ENCODE assay signal across 13 mouse cellular contexts in the genomic region with DNA sequence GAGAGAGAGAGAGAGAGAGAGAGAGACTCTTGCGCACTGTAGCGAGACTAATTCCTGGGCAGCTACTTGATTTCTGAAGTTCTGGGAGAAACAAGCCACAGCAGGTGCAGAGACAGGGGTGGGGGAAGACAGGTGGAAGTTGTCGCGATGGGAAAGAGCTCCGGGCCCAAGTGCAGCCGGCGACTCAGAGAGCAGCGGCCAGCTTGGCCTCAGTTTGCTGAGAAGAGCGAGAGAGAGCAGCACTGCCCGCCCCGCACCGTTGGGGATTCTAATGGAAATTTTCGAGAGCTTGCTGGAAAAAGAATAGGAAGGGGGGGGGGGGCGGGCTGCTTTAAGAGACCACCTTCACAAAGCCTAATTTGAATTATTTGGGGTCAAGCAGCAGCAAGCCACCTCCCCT. TPM values are rescaled to one million over a fixed set of nuclear protein-coding genes. Genes with fewer than 3 reads are reported as not detected.
DNase-seq lines count a peak whose midpoint lies in the region; ATAC-seq lines count a peak whose summit lies in the region.
"Had no signal": no experiment of that assay in that cellular context is flagged by ENCODE, and none has a peak within 500 bp of the region (broad histone marks: within the 10 kb centered on the region; RNA-seq: fewer than 3 reads in every experiment).

No protein-coding gene starts in this region.

- H3K9ac ChIP-seq in heart, embryonic 12.5 days, result no peak overlapping the region
- H3K9ac ChIP-seq in forebrain, embryonic 12.5 days, result no peak overlapping the region
- no peak overlapping the region for H3K9ac ChIP-seq in limb, embryonic 15.5 days
- H3K9ac ChIP-seq: liver, embryonic 14.5 days had no signal

- H3K27me3 ChIP-seq in heart, embryonic 12.5 days (replicated peaks), result peaks cover 91% of the 10 kb centered on the region
- H3K27me3 ChIP-seq in forebrain, embryonic 12.5 days, result peaks cover 95% of the 10 kb centered on the region
- peaks cover 97% of the 10 kb centered on the region for H3K27me3 ChIP-seq in limb, embryonic 15.5 days

- WGBS in heart, embryonic 12.5 days, result 1% methylated on average over 14 of the region's 14 CpGs
- WGBS in forebrain, embryonic 12.5 days, result under 1% methylated on average over 14 of the region's 14 CpGs
- WGBS in limb, embryonic 15.5 days, result under 1% methylated on average over 13 of the region's 14 CpGs

- ATAC-seq in heart, embryonic 12.5 days (ENCODE audit: insufficient number of reproducible peaks, low FRiP score), result no peak
- peak; percentile 28; the same call in 1 of the 2 replicates for ATAC-seq in forebrain, embryonic 12.5 days (ENCODE audit: low FRiP score)
- ATAC-seq in limb, embryonic 15.5 days (ENCODE audit: insufficient number of reproducible peaks, low FRiP score, low TSS enrichment, low read depth), result no peak
- ATAC-seq: inflammation-experienced regulatory T-cells, adult 6 months had no signal

- intact Hi-C loops in left cerebral cortex, postnatal 25 days (cut with DNase I), result no loop called here

- H3K36me3 ChIP-seq in heart, embryonic 12.5 days, result no peaks in the 10 kb centered on the region
- no peaks in the 10 kb centered on the region for H3K36me3 ChIP-seq in forebrain, embryonic 12.5 days (replicated peaks)
- H3K36me3 ChIP-seq in limb, embryonic 15.5 days, result no peaks in the 10 kb centered on the region

- H3K4me2 ChIP-seq in heart, embryonic 12.5 days, result peak overlapping the region; percentile 23; the same call in 1 of the 2 replicates
- H3K4me2 ChIP-seq in forebrain, embryonic 12.5 days, result peak overlapping the region; percentile 51
- H3K4me2 ChIP-seq in limb, embryonic 15.5 days, result 0 out of 2 replicates have a peak overlapping the region, but pooled peaks have one; percentile 2

- DNase-seq in heart, adult 8-10 months (ENCODE audit: low spot score), result no peak
- DNase-seq in R1 (ENCODE audit: low read depth, low spot score) (peak; percentile 23), liver (no peak)
- no peak for DNase-seq in right cerebral cortex, postnatal 10 days (ENCODE audit: low spot score in 2 of 2)
- DNase-seq in left cerebral cortex, postnatal 25 days (ENCODE audit: low spot score in 2 of 2), result no peak
- DNase-seq: adrenal gland, adult 8-10 months had no signal

- H3K9me3 ChIP-seq in heart, embryonic 12.5 days (replicated peaks), result no peaks in the 10 kb centered on the region
- no peaks in the 10 kb centered on the region for H3K9me3 ChIP-seq in forebrain, embryonic 12.5 days
- no peaks in the 10 kb centered on the region for H3K9me3 ChIP-seq in limb, embryonic 15.5 days

- no peak overlapping the region for H3K4me3 ChIP-seq in heart, embryonic 12.5 days
- H3K4me3 ChIP-seq in forebrain, embryonic 12.5 days (replicated peaks), result no peak overlapping the region; the same call in 1 of the 2 replicates
- no peak overlapping the region for H3K4me3 ChIP-seq in limb, embryonic 15.5 days
- H3K4me3 ChIP-seq: layer of hippocampus, adult 2 months had no signal

- peaks cover 15% of the 10 kb centered on the region for H3K4me1 ChIP-seq in heart, embryonic 12.5 days (replicated peaks)
- peaks cover 46% of the 10 kb centered on the region for H3K4me1 ChIP-seq in forebrain, embryonic 12.5 days
- peaks cover 22% of the 10 kb centered on the region for H3K4me1 ChIP-seq in limb, embryonic 15.5 days

- H3K27ac ChIP-seq in heart, embryonic 12.5 days (ENCODE audit: poor library complexity, severe bottlenecking), result no peak overlapping the region
- peak overlapping the region; percentile 74 for H3K27ac ChIP-seq in forebrain, embryonic 12.5 days
- H3K27ac ChIP-seq in limb, embryonic 15.5 days, result no peak overlapping the region
- H3K27ac ChIP-seq: layer of hippocampus, adult 2 months; liver, embryonic 14.5 days had no signal

RNA-seq across cellular contexts. Expression of a gene that starts 7.7 kb away (rescaled TPM):
- polyA plus RNA-seq in heart, embryonic 12.5 days (2016; fragmentation: Nextera tagmentation; extraction: Ambion mirVana), result not detected in 2 replicates
- total RNA-seq in heart, adult 8-10 months (2022), result not detected
- polyA plus RNA-seq in forebrain, embryonic 12.5 days (2016; fragmentation: Nextera tagmentation; extraction: Ambion mirVana), result 17.9 and 31.3 TPM in 2 replicates
- polyA plus RNA-seq in limb, embryonic 15.5 days (2015; fragmentation: Nextera tagmentation; extraction: Ambion mirVana), result not detected in 2 replicates
- total RNA-seq in left cerebral cortex, postnatal 25 days (2021), result not detected
- total RNA-seq: adrenal gland, adult 8-10 months; granulocyte monocyte progenitor cell, adult 5-6 weeks had no signal
- polyA plus RNA-seq: inflammation-experienced regulatory T-cells, adult 6 months; liver, embryonic 14.5 days had no signal

RNA-seq across cellular contexts. Expression of a gene that starts 38.5 kb away (rescaled TPM):
- 39.9 and 40.5 TPM in 2 replicates for polyA plus RNA-seq in heart, embryonic 12.5 days (2016; fragmentation: Nextera tagmentation; extraction: Ambion mirVana)
- total RNA-seq in heart, adult 8-10 months (2022), result 10 to 100 TPM; 13.9 to 18.2 (median 14.7) TPM
- polyA plus RNA-seq in forebrain, embryonic 12.5 days (2016; fragmentation: Nextera tagmentation; extraction: Ambion mirVana), result 48.5 and 53.7 TPM in 2 replicates
- 25.1 and 32.1 TPM in 2 replicates for polyA plus RNA-seq in limb, embryonic 15.5 days (2015; fragmentation: Nextera tagmentation; extraction: Ambion mirVana)
- total RNA-seq in left cerebral cortex, postnatal 25 days (2021), result 10 to 100 TPM; 17.7 to 20.6 TPM

Comparison
In these comparisons a context has a peak if more than half of its experiments do, and no peak if none do; other contexts are left out.
1. RNA of a gene that starts 7.7 kb away (polyA plus RNA-seq): 17.9 to 31.3 TPM in forebrain, embryonic 12.5 days; not detected in heart, embryonic 12.5 days and not detected in limb, embryonic 15.5 days; every median in the first group is over 10 times any median in the second.
2. Peak in every context shown above with its lines, with median percentiles within 50 percentile points of each other: H3K4me2 ChIP-seq.